Mouse (Mus musculus): ENCODE data around the gene Eif4a3.
"Not testable (repeated sequence)": the region's sequence is repeated elsewhere in the genome, so short reads cannot be mapped to it uniquely, and the experiment has no call there.

Gene Eif4a3

DNA sequence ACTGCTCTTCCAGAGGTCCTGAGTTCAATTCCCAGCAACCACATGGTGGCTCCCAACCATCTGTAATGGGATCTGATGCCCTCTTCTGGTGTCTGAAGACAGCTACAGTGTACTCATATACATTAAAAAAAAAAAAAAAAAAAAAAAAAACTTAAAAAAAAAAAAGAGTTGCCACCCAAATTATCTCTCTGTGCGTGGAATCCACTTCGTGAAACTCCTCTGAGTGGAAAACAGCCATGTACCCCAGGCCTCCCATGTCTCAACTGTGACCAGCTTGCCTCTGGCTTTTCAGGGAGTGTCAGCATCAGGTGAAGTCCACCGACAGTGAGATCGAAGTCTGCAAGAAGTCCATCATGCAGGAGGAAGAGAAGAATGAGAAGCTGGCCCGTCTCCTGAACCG, 54.3 kb downstream of the Eif4a3 start:
- DNase-seq (ENCODE audit: low read depth, low spot score) = not testable (repeated sequence)

DNA sequence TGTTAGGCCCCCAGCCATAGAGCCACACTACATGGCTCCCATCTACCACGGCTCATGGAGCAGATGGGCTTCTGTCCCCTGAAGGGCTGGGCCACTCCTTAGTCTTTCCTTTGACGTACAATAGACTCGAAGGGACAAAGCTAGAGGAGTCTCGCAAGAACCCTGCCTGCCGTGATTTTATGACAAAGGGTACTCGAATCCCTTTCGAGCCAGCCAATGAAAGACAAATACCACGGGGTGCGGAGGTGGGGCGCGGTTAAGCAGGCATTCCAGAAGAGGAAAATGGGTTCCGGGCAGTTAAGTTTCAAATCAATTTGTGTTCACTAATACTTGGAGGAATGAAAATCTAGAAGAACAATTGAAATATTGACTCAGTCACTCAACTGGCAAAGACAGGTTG, 60.4 kb downstream of the Eif4a3 start:
- DNase-seq (ENCODE audit: low read depth, low spot score) = no peak

Data from CD4-positive helper T cell, adult 2 months (primary cell).